Mouse (Mus musculus) ovary, postnatal 10 days (tissue): ENCODE measurements around the gene Ube2f.

Experiments
- DNase-seq: peaks from one replicate; pipeline ENCODE4 v3.0.0; 2022; ENCODE audit warnings: low spot score

Ube2f gene

GRCm38 (mm10) chr1:91237676-91238075 is 12.4 kb upstream of the Ube2f start:
- DNase-seq, result no peak

- DNase-seq, result no peak
Measured at GRCm38 (mm10) chr1:91239112-91239511, 11.0 kb upstream of the Ube2f start.

DNA sequence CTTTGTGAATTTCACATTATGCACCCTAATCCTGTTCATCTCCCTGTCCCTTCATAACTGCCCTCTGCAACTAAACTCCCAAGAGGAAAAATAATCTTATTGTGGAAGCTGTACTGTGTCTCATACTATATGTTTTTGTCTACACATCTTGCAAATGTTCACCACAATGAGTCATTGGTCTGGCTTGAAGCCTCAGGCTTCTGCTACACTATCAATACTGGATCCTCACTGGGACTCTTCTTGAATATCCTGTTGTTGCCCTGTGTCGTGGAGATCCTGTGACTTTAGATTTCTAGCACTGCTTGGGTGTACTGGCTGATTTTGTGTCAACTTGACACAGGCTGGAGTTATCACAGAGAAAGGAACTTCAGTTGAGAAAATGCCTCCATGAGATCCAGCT is 10.3 kb upstream of the Ube2f start:
- DNase-seq, result no peak

GRCm38 (mm10) chr1:91240685-91241084 is 9.4 kb upstream of the Ube2f start:
- no peak for DNase-seq

DNA sequence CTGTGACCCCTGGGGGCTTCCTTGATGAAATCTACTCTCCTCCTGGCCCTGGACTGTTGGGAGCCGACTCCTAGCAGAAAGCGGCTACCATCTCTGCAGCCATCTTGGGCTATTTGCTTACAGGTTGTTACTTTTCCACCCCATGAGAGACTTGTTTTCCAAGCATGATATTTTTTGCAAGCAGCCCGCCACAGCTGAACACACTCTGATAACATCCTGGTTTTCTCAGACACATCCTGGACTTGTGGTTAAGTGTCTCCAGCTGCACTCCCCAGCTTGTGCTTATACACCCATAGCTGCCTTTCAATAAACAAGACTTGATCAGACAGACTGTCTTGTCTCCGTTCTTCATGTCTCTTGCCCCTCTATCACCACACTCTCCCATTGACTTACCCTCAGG is 8.9 kb upstream of the Ube2f start:
- no peak for DNase-seq

DNA sequence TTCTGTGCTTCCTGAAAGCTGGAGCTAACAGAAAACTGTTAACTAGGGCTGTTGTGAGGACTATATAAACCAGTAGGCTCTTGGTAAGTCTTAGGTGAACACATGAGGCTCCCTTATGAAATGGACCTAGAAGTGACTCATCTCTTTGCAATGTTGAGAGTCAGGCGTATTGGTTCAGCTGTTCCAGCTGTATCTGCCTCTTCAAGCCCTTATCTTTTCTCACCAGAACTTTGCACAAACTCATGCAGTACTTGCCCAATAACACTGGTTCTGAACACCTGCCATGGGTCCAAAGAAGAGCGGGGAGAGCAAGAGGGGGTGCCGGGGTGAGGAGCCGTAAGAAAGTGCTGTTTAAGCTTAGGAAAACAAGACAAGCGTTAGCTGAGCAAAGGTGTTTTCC is 1.9 kb upstream of the Ube2f start:
- no peak for DNase-seq

DNA sequence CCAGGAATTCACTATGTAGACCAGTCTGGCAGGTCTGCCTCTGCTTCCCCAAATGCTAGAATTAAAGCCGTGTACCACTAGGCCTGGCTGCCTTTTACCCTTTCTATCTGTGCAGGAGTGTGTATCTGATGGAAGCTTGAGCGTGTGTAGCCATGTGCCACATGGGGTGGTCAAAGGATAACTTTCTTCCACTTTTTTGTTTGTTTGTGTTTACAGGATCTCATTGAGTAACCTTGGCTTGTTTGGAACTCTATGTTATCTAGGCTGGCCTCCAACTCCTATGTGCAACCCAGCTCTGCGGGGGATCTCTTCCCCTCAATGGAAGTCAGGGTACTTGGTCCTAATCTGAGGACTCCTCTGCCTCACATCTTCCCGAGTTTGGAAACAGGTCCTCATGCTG is 1.1 kb upstream of the Ube2f start:
- DNase-seq, result no peak

- no peak for DNase-seq
Measured at GRCm38 (mm10) chr1:91250415-91251147, 477 bp downstream of the Ube2f start.

DNA sequence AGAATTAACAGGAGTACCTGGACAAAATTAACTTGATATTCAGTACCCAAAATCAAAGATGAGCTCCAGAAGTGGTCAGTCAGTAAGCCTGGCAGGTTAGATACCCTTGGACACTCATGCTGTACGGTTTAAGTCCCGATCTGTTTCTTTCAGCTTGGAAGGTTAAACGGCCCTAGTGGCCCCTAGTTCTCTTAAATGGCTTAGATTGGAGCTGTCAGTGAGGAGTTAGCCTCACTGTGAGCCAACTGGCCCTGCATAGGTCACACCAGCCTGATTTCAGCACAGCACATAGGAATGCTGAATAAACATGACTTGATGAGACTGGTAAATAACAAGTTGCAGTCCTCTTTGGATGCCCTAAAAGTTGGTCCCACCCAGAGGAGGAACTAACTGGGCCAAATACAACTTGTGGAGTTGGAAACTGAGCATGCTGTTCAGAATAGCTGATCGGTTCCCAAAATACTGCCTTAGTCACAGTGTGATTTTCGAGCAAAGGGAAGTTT is 1.1 kb downstream of the Ube2f start:
- no peak for DNase-seq

- no peak for DNase-seq
Measured at GRCm38 (mm10) chr1:91251927-91252326, 1.8 kb downstream of the Ube2f start.

- DNase-seq, result no peak
Measured at GRCm38 (mm10) chr1:91257918-91258317, 7.8 kb downstream of the Ube2f start.

GRCm38 (mm10) chr1:91259794-91260193 is 9.7 kb downstream of the Ube2f start:
- DNase-seq, result no peak

DNA sequence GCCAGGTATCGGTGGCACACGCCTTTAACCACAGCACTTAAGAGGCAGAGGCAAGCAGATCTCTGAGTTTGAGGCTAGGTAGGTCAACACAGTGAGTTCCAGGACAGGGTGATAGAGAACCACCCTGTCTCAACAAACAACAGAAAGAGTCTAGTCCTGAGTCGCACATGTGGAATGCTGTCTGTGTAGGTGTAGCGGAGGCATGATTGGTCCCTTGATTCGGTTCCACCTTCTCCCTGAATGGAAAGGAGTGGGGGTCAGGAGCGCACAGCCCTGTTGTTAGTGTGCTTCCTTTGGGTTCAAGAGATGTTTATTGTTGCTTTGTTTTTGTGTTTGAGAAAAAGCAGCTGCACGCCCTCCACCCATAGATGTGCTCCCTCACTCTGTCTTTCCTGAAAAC is 12.4 kb downstream of the Ube2f start:
- no peak for DNase-seq

- no peak for DNase-seq
Measured at GRCm38 (mm10) chr1:91272260-91272659, 22.2 kb downstream of the Ube2f start.

GRCm38 (mm10) chr1:91276581-91276980 is 26.5 kb downstream of the Ube2f start:
- no peak for DNase-seq

GRCm38 (mm10) chr1:91277480-91277879 is 27.4 kb downstream of the Ube2f start:
- no peak for DNase-seq

DNA sequence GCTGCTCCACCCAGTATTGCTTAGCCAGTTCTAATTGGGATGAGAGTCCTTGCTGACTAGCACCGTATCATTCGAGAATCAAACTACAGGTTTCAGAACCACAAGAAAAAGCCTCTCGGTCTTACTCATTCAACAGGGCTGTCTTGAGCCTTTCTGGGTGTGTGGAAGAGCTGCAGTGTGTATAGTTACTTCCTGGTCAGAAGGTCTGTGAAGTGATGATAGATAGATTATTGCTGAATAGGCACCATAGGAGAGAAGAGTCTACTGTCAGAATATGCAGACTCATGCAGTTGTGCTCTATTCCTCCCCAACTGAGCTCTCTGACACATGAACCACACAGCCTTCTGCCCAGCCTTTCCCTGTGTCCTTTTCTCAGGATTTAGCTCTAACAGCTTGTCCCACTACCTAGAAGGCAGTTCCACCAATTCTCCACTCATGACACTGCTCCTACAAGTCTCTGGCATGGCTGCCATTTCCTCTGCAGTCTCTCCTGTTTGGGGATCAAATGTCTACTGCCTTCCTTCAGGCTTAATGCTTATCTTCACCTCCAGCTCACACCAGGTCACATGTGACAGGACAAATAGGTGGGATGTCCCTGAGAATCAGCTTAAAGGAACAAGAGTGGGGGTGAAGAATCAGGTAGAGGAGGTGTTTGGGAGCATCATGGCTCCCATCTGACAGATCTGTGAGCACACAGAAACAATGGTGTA is 28.5 kb downstream of the Ube2f start:
- no peak for DNase-seq

- no peak for DNase-seq
Measured at GRCm38 (mm10) chr1:91279126-91279525, 29.0 kb downstream of the Ube2f start.

- no peak for DNase-seq
Measured at GRCm38 (mm10) chr1:91282582-91282981, 32.5 kb downstream of the Ube2f start.

DNA sequence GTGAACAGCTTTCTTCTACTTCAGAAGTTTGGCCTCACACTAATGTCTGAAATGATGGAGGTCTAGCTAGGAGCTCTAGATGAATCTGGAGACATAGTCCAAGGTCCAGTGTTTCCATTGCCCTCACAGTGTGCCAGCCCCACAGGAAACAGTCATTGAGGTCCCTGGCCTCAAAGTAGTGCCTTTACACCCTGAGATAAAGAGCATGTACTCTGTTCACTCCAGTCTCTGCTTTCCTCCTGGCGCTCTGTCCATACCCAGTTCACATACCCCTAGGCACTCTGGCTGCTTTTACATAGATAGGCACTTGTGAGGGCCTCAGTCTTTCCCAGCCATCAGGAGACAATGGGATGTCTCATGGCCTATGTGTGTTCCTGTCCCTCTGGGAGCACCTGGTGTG is 39.3 kb downstream of the Ube2f start:
- no peak for DNase-seq

DNA sequence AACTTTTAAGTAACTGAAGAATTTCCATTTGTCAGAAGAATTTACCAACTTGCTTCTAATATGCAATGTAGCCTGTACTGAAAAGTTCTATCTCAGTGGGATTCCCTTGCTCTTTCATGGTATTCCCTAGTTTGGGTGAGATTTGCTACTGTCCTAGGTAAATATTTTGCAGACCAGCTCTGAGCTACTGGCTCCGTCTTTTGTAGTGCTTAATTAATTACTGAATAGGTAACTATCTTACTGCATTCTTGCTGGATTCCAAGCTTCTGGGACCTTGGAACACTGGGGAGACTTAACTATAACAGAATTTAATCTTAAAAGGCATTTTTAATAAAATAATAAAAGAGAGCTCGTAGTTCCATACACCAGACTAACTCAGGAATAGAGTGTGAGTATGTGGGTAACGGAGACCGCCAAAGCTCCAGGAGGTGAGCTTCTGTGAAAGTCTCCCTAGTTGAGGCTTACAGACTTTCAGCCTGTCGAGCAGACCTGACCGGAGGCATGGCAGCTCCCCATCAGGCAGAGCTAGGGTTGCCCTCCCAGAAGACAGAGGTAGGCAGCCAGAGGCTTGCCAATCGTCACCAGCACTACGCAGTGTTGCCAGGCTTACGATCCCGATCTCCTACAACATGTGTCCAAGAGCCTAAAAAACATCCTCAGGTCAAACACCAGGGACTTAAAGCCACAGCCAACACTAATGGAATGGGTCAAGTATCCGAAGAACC is 42.2 kb downstream of the Ube2f start:
- no peak for DNase-seq

DNA sequence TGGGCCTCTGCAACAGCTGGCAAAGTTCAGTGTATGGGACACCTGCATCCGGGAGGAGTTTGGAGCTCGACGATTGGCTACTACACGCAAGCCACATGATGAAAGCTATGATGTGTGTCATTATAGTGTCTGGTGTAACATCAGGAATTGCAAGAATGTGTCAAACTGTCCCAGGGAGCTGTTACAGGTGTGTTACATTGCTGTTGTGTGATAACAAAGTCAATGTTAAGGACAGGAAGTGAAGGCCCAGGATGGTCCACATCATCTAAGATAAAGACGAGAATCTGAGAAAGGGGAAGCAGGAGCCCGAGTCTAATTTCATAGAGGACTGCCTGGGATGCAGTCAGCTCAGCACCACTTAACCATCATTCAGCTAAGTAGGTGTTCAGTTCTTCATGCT is 45.4 kb downstream of the Ube2f start:
- DNase-seq, result no peak
